Mouse (Mus musculus): ENCODE data around the gene Gabrr1.

DNA sequence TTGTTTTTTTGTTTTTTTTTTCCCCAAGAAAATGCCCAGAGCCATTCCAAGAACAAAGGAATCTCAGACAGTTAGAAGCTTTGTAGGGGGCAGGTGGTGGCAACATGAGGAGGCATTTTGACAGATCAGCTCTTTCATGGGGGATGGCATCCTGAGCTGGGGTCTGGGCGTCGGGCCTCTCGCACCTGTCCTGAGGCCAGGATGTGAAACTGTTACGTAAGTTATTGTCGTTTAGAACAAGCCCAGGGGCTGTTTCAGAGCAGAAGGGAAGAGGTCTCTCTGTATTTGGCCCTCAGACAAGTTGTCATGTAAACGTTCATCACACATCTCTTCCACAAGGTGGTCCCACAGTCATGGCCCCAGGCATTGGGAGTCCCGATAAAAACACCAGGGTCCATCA, 21.5 kb upstream of the Gabrr1 start:
- TF ChIP-seq CTCF (IDR thresholded peaks at IDR 0.05; ENCODE audit: low read depth), result no peak
- no peak for TF ChIP-seq EP300 (IDR thresholded peaks at IDR 0.05; ENCODE audit: low read depth)
